Mouse (Mus musculus) cerebral cortex, adult 2 months (tissue): ENCODE results near the gene Gpr83.

Source experiments
- WGBS: fragments of 180-500 bp; shearing (Covaris S2); methylation state at CpG from one replicate; pipeline ENCODE4 v1.1.7; 2018; 5-methylcytosine and 5-hydroxymethylcytosine counted together

Gene Gpr83

GRCm38 (mm10) chr9:14859868-14860639 is at the start of gene Gpr83:
Gene Gpr83, plus strand, starts transcription at chr9:14860210.
- WGBS = 1% methylated on average over 47 of the region's 47 CpGs

- WGBS = 92% methylated on average over 5 of the region's 5 CpGs
These were observed 35.2 kb upstream of the Gpr83 start for GRCm38 (mm10) chr9:14824840-14825239.

DNA sequence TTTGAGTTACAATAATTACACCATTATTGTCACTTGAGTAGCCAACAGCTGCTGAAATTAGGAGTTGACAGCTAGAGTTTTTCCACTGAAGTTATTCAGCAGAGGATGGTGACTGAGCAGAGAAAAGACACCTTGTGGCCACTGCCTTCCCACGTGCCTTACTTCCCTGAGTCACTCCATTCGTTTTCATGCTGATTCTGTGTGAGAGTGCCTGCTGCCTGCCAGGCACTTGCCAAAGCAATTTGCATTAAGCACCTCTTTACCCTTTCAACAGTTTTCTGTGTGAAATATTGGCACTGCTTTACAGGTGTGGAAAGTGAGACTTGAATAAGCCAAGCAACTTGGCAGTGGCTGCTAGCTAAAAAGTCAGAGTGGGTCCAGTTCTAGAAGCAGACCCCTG is 32.1 kb upstream of the Gpr83 start:
- WGBS = 28% methylated on average over 2 of the region's 2 CpGs

DNA sequence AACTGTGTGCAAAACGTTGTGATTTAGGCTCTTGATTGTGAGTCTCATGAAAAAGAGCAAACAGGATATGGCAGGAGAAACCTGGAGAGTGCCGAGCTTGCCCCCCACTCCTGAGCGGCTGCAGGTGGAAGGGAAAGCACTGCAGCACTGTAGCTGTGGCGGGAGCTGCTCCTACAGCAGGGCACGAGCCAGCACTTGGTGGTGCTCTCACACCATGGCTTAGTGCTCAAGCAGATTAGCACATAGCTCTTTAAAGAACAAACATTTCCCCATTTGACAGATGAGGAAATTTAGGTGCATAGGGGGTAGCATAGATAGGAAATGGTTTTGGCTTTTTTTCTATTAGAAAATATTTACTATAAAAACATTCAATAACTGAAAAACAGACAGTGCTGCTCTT is 28.0 kb upstream of the Gpr83 start:
- 85% methylated on average over 5 of the region's 5 CpGs for WGBS

DNA sequence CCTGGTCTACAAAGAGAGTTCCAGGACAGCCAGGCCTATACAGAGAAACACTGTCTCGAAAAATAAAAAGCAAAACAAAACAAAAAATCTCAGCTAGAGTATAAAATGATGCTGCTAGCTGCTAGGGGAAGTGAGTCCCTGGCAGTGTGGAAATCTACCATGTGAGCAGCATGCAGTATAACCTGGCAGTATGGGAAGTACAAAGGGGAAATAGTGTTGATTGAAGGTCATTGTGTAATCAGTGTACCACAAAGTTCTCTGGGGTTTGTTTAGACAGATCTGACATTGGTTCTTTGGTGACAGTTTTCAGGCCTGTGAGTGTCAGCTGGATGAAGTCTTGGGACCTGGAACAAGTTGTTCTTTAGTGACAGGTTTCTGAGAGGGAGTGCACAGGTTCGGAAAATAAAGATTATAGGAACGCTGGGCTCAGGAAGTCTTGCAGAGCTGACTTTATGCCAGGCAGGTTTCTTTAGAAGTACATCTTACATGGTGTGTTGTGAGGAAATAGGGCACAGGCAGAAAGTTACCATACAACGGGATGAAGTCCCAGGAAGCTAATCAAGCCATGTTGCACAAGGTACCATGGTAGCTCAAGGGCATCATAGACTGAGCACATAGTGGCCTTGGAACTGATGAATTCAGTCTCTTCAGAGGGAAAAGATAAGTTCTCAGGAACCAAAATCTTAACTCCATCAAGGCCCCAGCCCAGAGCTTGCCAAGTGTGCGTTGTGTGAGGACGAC is 24.5 kb upstream of the Gpr83 start:
- whole genome bisulfite sequencing = 86% methylated on average over 6 of the region's 6 CpGs

GRCm38 (mm10) chr9:14839527-14839926 is 20.5 kb upstream of the Gpr83 start:
- 26% methylated on average over 7 of the region's 7 CpGs for WGBS

DNA sequence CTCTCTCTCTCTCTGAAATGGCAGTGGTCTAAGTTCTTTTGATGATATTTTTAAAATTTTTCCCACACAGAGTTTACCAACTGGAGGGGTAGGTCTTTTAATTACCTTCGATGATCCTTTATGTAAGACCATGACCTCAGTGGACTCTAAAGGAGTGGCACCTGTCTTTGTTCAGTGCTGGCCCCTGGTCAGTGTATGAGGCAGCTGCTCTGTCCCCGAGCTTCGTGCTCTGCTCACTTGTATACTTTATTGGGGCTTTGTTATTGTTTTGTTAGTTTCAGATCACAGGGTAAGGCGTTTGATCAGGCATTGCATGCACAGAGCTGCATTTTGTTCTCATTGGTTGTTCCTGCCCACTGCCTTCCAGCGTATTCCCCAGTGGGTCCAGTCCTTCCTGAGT is 20.0 kb upstream of the Gpr83 start:
- 75% methylated on average over 5 of the region's 5 CpGs for WGBS

DNA sequence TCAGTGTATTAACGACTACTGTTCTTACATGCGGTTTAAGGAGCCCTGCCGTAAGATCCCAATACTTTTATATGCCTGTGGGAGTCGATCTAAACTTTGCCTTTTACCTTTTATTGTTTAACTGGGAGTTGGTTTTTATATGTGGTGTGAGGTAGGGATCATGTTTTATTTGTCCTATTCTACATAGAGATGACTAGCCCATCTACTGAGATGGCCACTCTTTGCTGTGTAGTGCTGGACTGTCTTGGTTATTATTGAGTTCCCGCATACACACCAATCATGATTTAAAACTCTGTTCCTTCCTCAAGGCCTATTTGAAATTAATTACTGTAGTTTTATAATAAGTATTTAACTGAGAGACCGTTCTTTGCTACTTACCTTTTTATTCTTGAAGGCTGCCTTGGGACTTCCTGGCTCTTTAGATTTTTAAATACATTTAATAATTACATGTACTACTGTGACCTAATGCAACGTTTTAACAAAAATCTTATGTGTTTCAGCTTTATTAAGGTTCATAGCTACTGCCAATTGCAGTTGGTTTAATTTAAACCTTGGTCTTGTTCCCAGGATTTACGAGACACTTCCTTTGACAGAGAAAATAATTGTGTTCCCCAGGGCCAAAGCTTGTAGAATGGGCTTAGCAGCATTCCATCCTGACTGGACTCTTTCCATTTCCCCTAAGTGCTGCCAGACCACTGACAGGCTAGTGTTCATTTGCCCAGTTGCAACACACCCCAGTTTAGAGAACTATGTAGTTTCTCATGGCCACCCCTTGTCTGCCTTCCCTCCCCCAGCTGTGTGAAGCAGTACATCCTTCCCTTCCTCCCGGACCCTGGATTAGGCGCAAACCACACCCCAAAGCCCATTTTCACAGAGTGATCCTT is 17.9 kb upstream of the Gpr83 start:
- WGBS = 62% methylated on average over 10 of the region's 10 CpGs

DNA sequence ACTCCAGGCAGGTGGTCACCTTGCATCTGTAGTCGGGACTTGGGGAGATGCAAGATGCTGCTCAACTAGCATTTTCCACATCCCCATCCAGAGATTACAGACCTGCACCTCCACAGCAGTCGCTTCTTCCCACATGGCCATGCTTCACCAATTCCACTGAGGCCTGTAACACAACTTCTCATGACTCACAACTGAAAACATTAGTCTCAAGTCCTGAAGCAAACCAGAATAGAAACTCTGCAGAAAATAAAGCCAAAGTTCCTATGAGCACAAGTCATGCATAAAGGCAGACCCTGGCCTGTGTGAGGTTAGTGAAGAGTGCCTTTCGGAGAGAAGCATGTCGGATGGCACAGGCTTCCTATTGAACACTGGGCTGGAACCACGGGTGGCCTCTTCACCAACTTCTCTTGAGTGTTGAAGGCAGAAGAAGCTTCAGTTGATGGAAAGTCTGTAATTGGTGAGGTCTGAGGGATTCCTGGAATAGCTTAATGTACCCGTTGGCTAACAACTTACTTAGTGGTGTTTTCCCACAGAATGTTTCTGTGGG is 16.6 kb upstream of the Gpr83 start:
- WGBS = 93% methylated on average over 6 of the region's 6 CpGs

DNA sequence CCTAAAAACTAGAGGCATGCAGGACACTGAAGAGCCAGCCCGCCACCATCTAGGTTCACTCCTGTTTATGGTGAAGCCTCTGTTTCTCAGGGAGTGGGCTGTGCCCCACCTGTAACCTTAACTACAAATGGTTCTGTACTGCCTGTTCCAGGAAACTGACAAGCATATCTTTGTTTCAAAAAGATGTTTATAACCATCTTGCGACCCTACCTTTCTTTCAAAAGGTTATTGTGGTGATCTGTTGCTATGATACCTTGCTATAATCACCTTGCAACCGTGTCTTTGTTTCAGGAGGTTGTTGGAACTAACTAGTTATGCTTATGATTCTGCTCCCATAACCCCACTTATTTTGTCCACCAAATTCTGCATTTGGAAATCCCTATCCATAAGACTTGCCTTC is 16.1 kb upstream of the Gpr83 start:
- 94% methylated on average over 3 of the region's 3 CpGs for WGBS

DNA sequence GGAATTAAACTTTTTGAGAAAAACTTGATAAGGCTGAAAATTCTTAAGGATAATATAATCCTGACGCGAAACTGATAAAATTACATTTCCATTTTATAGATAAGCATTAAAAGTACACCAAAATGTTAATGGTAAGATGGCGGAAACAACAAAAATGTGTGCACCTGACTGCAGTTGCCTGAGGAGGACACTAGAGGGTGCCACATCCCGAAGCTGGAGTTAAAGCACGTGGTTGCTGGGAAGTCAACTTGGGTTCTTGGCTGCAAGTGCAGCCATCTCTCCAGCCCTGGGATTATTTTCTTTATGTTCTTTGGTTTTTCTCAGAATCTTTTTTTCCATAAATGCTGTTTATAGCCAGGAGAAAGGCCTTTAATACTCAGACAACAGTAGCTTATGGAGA is 13.6 kb upstream of the Gpr83 start:
- WGBS = 55% methylated on average over 5 of the region's 5 CpGs

- 31% methylated on average over 1 of the region's 1 CpGs for WGBS
These were observed 11.6 kb upstream of the Gpr83 start for GRCm38 (mm10) chr9:14848267-14848935.

- WGBS = 56% methylated on average over 4 of the region's 4 CpGs
These were observed 5.4 kb upstream of the Gpr83 start for GRCm38 (mm10) chr9:14854585-14854984.

GRCm38 (mm10) chr9:14856922-14857654 is 2.9 kb upstream of the Gpr83 start:
- WGBS = 59% methylated on average over 4 of the region's 4 CpGs

- WGBS = 83% methylated on average over 7 of the region's 7 CpGs
These were observed 1.8 kb upstream of the Gpr83 start for GRCm38 (mm10) chr9:14858170-14858706.

GRCm38 (mm10) chr9:14858782-14859181 is 1.2 kb upstream of the Gpr83 start:
- 89% methylated on average over 3 of the region's 3 CpGs for WGBS

- 77% methylated on average over 3 of the region's 3 CpGs for WGBS
These were observed 3.1 kb downstream of the Gpr83 start for GRCm38 (mm10) chr9:14863126-14863525.

DNA sequence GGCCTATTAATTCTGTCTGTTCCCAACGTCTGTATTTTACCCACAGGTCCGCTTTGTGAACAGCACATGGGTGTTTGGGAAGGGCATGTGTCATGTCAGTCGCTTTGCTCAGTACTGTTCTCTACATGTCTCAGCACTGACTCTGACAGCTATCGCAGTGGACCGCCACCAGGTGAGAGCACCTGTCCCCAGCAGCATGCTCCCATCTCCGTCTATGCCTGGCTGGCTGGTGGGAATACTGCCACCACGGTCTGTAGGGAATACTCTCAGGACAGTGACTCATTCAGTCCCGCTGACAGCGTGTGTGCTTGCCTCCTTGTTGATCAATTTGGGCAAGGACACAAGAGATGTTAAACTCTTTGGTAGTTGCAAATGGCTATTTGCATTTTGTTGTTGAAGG is 4.7 kb downstream of the Gpr83 start:
- 77% methylated on average over 9 of the region's 9 CpGs for WGBS

DNA sequence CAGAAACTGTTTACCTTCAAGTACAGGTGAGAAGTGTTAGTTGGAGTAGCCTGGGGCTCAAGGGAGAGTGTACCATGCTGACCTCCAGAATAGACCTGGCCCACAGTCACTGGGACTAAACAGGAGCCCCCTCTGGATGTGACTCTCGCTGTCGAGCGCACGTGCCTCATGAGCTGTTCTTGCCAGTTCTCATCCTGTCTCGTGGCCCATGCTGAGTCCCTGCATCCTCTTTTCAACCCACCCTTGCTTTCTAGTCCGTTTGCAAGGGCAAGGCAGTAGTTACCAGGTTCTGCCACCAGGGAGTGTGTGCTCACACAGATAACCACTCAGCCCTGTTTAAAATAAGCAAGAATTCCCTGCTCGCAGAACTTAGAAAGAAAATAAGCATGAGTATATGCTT is 6.9 kb downstream of the Gpr83 start:
- 27% methylated on average over 7 of the region's 7 CpGs for WGBS

DNA sequence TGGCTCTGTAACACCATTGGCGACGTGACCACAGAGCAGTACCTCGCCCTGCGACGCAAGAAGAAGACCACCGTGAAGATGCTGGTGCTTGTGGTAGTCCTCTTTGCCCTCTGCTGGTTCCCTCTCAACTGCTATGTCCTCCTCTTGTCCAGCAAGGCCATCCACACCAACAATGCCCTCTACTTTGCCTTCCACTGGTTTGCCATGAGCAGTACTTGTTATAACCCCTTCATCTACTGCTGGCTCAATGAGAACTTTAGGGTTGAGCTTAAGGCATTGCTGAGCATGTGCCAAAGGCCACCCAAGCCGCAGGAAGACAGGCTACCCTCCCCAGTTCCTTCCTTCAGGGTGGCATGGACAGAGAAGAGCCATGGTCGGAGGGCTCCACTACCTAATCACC is 8.3 kb downstream of the Gpr83 start:
- 95% methylated on average over 8 of the region's 8 CpGs for WGBS
